9 mouse cellular contexts compared by ENCODE assay signal in genomic region chr12:28817427-28817752, GRCm38 (mm10).
DNase-seq lines count a peak whose midpoint lies in the region; ATAC-seq and TF ChIP-seq lines count a peak whose summit lies in the region.
"Had no signal": no experiment of that assay in that cellular context is flagged by ENCODE, and none has a peak within 500 bp of the region (broad histone marks: within the 10 kb centered on the region; RNA-seq: fewer than 3 reads in every experiment).

No protein-coding gene starts in this region.

- peak; percentile 67 for ATAC-seq in heart, postnatal 0 days (ENCODE audit: insufficient read depth, low read depth)
- ATAC-seq in limb, embryonic 11.5 days (ENCODE audit: insufficient number of reproducible peaks, low FRiP score, low TSS enrichment, low read depth): no peak
- ATAC-seq in stomach, embryonic 16.5 days (ENCODE audit: insufficient read depth, low FRiP score): peak; percentile 64; the same call in 1 of the 2 replicates
- ATAC-seq in megakaryocyte progenitor cell, adult 5-6 weeks (replicated peaks; ENCODE audit: poor library complexity): no peak
- no peak for ATAC-seq in liver, postnatal 0 days

- DNase-seq in frontal cortex, postnatal 36 days (ENCODE audit: low spot score in 2 of 2): peak; percentile 38 to 50
- DNase-seq in frontal cortex, postnatal 25 days (ENCODE audit: low spot score in 2 of 2): no peak
- peak; percentile 98 for DNase-seq in brain, embryonic 14.5 days (ENCODE audit: low read depth)
- peak; percentile 38 for DNase-seq in heart, postnatal 0 days (ENCODE audit: low spot score)
- peak; percentile 52 for DNase-seq in limb, embryonic 11.5 days (ENCODE audit: low spot score)
- DNase-seq in liver, postnatal 0 days: no peak

- no peak overlapping the region for H3K4me3 ChIP-seq in heart, postnatal 0 days (ENCODE audit: low read depth, low read length)
- no peak overlapping the region for H3K4me3 ChIP-seq in limb, embryonic 11.5 days (ENCODE audit: low read depth, low read length)
- H3K4me3 ChIP-seq in stomach, embryonic 16.5 days (replicated peaks; ENCODE audit: low read length): no peak overlapping the region
- H3K4me3 ChIP-seq in liver, postnatal 0 days (ENCODE audit: low read depth, low read length): no peak overlapping the region
- H3K4me3 ChIP-seq: limb, embryonic 15.5 days had no signal

- no peak for TF ChIP-seq CTCF in brain, embryonic 14.5 days (IDR thresholded peaks at IDR 0.05; ENCODE audit: borderline replicate concordance, extremely low read depth, insufficient read depth, insufficient read length)
- TF ChIP-seq CTCF in heart, postnatal 0 days (IDR thresholded peaks at IDR 0.05; ENCODE audit: low read depth): no peak
- TF ChIP-seq CTCF in liver, postnatal 0 days (IDR thresholded peaks at IDR 0.05; ENCODE audit: low read depth): no peak

- no peaks in the 10 kb centered on the region for H3K27me3 ChIP-seq in heart, postnatal 0 days (ENCODE audit: control insufficient read depth, insufficient read depth, low read length)
- H3K27me3 ChIP-seq in limb, embryonic 11.5 days (ENCODE audit: control insufficient read depth, insufficient read depth, low read length): no peaks in the 10 kb centered on the region
- H3K27me3 ChIP-seq in stomach, embryonic 16.5 days (ENCODE audit: control insufficient read depth, insufficient read depth, low read length): no peaks in the 10 kb centered on the region
- no peaks in the 10 kb centered on the region for H3K27me3 ChIP-seq in liver, postnatal 0 days (ENCODE audit: insufficient read depth, low read length)
- H3K27me3 ChIP-seq: limb, embryonic 15.5 days had no signal

- H3K9me3 ChIP-seq in heart, postnatal 0 days (replicated peaks; ENCODE audit: control insufficient read depth, low read length): no peaks in the 10 kb centered on the region
- no peaks in the 10 kb centered on the region for H3K9me3 ChIP-seq in limb, embryonic 11.5 days (ENCODE audit: control insufficient read depth, low read length)
- no peaks in the 10 kb centered on the region for H3K9me3 ChIP-seq in stomach, embryonic 16.5 days (replicated peaks; ENCODE audit: control insufficient read depth, low read length)
- no peaks in the 10 kb centered on the region for H3K9me3 ChIP-seq in liver, postnatal 0 days (ENCODE audit: low read length)
- H3K9me3 ChIP-seq: limb, embryonic 15.5 days had no signal

- no peaks in the 10 kb centered on the region for H3K36me3 ChIP-seq in heart, postnatal 0 days (replicated peaks; ENCODE audit: control insufficient read depth, insufficient read depth, low read length)
- no peaks in the 10 kb centered on the region for H3K36me3 ChIP-seq in limb, embryonic 11.5 days (ENCODE audit: control insufficient read depth, insufficient read depth, low read length)
- no peaks in the 10 kb centered on the region for H3K36me3 ChIP-seq in stomach, embryonic 16.5 days (ENCODE audit: control insufficient read depth, insufficient read depth, low read length)
- H3K36me3 ChIP-seq in liver, postnatal 0 days (replicated peaks; ENCODE audit: insufficient read depth, low read length): no peaks in the 10 kb centered on the region
- H3K36me3 ChIP-seq: limb, embryonic 15.5 days had no signal

- H3K9ac ChIP-seq in heart, postnatal 0 days (replicated peaks; ENCODE audit: low read depth, low read length): no peak overlapping the region
- H3K9ac ChIP-seq in limb, embryonic 11.5 days (ENCODE audit: low read length): no peak overlapping the region
- H3K9ac ChIP-seq in stomach, embryonic 16.5 days (ENCODE audit: low read length): no peak overlapping the region
- no peak overlapping the region for H3K9ac ChIP-seq in liver, postnatal 0 days (replicated peaks)
- H3K9ac ChIP-seq: limb, embryonic 15.5 days had no signal

- no peak for TF ChIP-seq EP300 in heart, postnatal 0 days (IDR thresholded peaks at IDR 0.05; ENCODE audit: low read depth)
- no peak for TF ChIP-seq EP300 in liver, postnatal 0 days (IDR thresholded peaks at IDR 0.05; ENCODE audit: low read depth)

- 17% methylated on average over 5 of the region's 5 CpGs for WGBS in heart, postnatal 0 days
- 20% methylated on average over 5 of the region's 5 CpGs for WGBS in limb, embryonic 11.5 days
- WGBS in stomach, embryonic 16.5 days: 22% methylated on average over 5 of the region's 5 CpGs
- WGBS in liver, postnatal 0 days (ENCODE audit: insufficient replicate concordance): 58% methylated on average over 5 of the region's 5 CpGs

- 0 out of 2 replicates have a peak, but pooled peaks cover 6% of the 10 kb centered on the region for H3K4me1 ChIP-seq in heart, postnatal 0 days (ENCODE audit: control insufficient read depth, insufficient read depth)
- H3K4me1 ChIP-seq in limb, embryonic 11.5 days (ENCODE audit: control insufficient read depth, insufficient read depth, low read length): peaks cover 5% of the 10 kb centered on the region; the same call in 1 of the 2 replicates
- peaks cover 8% of the 10 kb centered on the region; the same call in 1 of the 2 replicates for H3K4me1 ChIP-seq in stomach, embryonic 16.5 days (ENCODE audit: control insufficient read depth, insufficient read depth, low read length)
- no peaks in the 10 kb centered on the region for H3K4me1 ChIP-seq in liver, postnatal 0 days (ENCODE audit: insufficient read depth)
- H3K4me1 ChIP-seq: limb, embryonic 15.5 days had no signal

- no peak for TF ChIP-seq POLR2A in brain, embryonic 14.5 days (IDR thresholded peaks at IDR 0.05; ENCODE audit: borderline replicate concordance, extremely low read depth, insufficient read depth, insufficient read length, poor library complexity, severe bottlenecking)

- H3K4me2 ChIP-seq in heart, postnatal 0 days (ENCODE audit: low read depth, low read length): no peak overlapping the region
- no peak overlapping the region for H3K4me2 ChIP-seq in limb, embryonic 11.5 days (ENCODE audit: low read depth, severe bottlenecking)
- no peak overlapping the region for H3K4me2 ChIP-seq in stomach, embryonic 16.5 days (ENCODE audit: low read depth, low read length)
- H3K4me2 ChIP-seq in liver, postnatal 0 days (ENCODE audit: low read depth, low read length): no peak overlapping the region
- H3K4me2 ChIP-seq: limb, embryonic 15.5 days had no signal

- H3K27ac ChIP-seq in heart, postnatal 0 days (ENCODE audit: low read depth): no peak overlapping the region
- no peak overlapping the region for H3K27ac ChIP-seq in limb, embryonic 11.5 days (replicated peaks; ENCODE audit: low read depth, low read length)
- H3K27ac ChIP-seq in stomach, embryonic 16.5 days (ENCODE audit: low read length): no peak overlapping the region
- no peak overlapping the region for H3K27ac ChIP-seq in liver, postnatal 0 days (ENCODE audit: low read depth)
- H3K27ac ChIP-seq: limb, embryonic 15.5 days had no signal

Comparison
In these comparisons a context has a peak if more than half of its experiments do, and no peak if none do; other contexts are left out.
1. DNase-seq: peak in frontal cortex, postnatal 36 days (2 of 2), brain, embryonic 14.5 days (single experiment), heart, postnatal 0 days (single experiment) and limb, embryonic 11.5 days (single experiment); none in frontal cortex, postnatal 25 days (0 of 2) and liver, postnatal 0 days (single experiment).
2. ATAC-seq: peak in heart, postnatal 0 days (single experiment) and stomach, embryonic 16.5 days (single experiment); none in limb, embryonic 11.5 days (single experiment), megakaryocyte progenitor cell, adult 5-6 weeks (single experiment) and liver, postnatal 0 days (single experiment).